Mouse (Mus musculus) skeletal muscle tissue, adult 2 months (tissue): ENCODE measurements around the gene Znrf2.
A peak's percentile ranks its signal among the peaks of the same experiment; 100 is the strongest.

Experiments used
- DNase-seq: peaks from one replicate; pipeline ENCODE4 v3.0.0-alpha.2; 2012; ENCODE audit warnings: low read depth, low spot score

Gene Znrf2

DNA sequence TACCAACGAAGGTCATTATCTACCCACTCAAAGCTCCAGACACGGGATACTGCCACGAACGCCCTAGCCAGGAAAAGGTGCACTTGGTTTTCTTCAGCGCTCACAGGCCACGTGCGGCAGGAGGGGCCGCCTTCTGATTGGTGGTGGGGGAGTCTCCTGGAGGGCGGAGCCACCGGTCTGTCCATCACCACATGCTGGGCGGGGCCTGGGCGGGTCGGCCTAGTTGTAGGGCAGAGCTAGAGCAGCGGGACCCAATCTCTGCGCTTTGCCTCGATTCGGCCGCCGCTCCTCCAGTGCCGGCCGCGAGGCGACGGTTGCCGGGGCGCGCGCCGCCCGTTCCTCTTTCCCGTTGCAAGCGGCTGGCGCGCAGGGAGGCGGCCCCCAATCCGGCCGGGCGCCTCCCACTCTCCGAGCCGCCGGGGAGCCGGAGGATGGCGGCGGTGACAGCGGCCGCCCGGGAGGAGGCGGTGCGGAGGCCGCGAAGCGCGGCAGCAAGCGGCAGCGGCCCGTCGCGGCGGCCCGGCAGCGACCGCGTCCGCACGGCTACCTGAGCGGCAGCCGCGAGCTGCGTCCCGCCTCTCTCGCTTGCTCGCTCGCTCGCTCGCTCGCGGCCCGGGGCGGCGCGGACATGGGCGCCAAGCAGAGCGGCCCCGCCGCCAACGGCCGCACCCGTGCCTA, at the start of gene Znrf2:
Gene Znrf2 (plus strand): TSS at position 529 of the 678 bp plus-strand sequence.
- peak; percentile 97 for DNase-seq

DNA sequence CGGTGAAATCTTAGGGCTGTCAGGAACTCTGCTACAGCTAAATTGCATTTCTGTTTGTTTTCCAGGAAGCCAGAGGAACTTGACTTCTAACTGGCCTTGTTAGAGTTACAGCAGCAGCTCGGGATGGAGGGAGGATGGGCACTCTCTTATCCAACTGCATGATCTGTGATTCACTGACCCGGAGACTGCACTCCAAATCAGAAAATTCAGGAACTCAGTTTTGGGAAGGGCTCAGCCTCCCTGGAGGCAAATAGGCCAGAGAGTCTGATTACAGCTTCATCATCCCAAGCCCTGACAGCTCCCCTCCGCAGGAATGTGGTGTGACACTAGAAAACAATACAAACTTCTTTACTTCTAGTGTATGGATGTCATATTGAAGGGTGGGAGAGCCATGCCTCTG, 49.0 kb upstream of the Znrf2 start:
- DNase-seq, result no peak

DNA sequence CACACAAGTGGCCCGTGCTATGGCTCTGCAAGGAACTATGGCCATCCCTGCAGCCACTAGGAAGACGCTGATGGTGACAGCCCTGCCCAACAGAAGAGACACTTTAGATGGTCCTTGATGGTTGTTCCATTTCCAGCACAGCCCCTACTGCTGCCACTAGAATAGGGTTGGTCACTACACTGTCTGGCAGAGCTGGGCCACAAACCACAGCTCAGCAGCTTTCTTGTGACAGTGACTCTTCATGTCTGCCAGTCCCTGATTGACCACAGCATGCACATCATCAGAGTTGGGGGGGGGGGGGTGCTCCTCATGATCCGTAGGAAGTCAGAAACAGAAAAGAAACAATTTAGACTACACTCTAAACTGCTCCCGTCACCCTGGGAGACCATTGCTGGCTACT, 46.0 kb upstream of the Znrf2 start:
- no peak for DNase-seq

DNA sequence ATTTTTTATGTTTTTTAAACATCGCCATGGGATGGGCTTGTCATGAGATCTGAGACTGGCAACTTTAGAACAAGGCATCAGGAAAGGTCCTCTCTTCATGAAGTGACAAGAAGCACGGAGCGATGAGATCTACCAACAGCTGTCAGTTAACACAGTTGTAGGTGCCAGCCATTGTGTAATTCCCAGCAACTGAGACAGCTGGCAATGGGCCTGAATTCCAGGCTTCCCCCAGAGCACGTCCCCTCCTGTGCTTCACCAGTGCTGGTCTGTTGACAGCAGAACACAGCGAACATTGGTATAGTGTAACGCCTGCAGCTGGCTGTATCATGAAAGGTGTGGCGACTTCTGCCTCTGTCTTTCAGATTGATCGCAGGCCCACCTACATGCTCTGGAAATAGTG, 45.5 kb upstream of the Znrf2 start:
- DNase-seq, result peak; percentile 68

DNA sequence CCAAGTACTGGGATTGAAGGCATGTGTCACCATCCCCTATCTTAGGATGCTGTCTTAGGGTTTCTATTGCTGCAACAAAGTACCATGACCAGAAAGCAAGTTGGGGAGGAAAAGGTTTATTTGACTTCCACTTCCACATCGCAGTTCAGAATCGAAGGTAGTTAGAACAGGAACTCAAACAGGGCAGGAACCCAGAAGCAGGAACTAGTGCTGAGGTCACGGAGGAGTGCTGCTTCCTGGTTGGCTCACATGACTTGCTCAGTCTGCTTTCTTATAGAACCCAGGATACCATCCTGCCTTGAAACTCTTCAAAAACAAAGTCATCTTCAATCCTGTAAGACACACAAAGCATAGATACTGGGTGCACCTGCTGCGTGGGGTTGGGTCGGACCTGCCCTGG, 44.6 kb upstream of the Znrf2 start:
- DNase-seq, result no peak

DNA sequence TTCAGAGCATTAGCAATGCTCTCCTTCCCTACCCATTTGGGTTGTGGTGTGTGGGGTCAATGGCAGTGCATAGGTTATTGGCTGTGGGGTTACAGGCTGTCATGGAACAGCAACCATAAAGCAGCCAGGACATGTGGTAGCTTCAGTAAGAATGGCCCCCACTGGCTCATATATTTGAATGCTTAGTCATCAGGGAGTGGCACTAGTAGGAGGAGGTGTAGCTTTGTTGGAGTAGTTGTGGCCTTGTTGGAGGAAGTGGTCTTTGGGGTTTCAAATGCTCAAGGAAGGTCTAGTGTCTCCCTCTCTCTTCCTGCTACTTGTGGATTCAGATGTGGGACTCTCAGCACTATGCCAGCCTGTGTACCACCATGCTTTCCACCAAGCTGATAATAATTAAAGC, 41.0 kb upstream of the Znrf2 start:
- no peak for DNase-seq

DNA sequence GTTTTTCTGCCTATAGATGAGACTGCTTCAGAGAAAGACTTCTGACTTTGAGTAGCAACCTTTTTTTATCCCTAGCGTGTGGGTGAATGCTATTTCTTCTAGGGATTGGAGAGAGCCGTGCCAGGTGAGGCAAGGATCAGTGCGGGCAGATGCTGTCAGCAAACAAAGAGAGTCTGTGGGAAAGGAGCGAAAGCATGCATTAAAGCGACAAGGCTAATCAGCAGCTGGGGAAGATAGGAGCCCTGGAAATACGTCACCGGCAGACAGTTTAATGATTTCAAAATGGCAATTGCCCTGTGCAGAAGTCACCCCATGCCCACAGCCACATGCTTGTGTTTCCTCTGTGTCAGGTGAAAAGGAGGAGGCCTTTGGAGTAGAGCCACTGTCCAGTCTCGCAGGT, 39.1 kb upstream of the Znrf2 start:
- no peak for DNase-seq

DNA sequence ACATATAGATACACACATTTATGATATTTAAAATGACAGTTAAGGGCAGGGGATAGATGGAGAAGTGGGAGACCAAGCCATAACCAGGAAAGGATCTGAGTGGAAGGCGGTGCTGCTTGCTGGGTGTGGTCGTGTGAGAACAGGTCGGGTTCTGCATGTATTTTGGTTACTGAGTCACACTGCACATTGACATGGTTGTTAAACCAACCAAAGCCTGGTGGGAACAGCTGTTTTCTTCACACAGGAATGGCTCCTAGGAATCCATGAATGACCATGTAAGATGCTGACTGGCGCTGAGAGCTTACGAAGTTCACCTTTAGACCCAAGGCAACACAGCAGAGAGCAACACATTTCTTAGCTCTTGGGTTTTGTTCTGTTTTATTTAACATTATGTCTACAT, 36.7 kb upstream of the Znrf2 start:
- DNase-seq, result no peak

DNA sequence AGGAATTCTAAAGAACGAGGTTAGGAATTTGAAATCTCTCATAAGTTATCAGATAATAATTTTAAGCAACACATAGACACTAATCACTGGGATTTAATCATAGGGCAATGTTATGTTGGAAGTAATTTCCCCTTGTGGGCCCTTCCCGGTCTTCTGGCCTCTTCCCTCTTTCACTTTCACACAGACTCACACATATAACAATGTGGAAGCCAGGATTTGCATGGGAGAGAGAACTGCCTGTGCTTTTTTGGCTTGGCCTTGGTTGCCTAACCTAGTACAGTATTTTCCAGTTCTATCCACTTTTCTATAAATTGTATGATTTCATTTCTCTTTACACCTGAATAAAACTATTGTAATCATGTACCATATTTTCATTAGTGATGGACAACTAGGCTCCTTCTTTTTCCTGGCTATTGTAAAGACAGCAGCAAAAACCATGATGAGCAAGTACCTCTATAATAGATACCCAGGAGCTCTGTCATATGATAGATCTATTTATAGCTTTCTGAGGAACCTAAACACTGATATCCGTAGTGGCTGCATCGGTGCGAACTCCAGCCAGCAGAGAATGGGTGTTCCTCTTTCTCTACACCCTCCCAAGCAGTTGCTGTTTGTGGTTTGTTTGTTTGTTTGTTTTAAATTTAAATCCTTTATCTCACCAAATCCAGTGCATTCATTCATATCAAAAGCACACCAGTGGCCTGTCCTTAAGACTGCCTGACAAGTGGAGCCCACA, 36.0 kb upstream of the Znrf2 start:
- DNase-seq, result peak; percentile 11

DNA sequence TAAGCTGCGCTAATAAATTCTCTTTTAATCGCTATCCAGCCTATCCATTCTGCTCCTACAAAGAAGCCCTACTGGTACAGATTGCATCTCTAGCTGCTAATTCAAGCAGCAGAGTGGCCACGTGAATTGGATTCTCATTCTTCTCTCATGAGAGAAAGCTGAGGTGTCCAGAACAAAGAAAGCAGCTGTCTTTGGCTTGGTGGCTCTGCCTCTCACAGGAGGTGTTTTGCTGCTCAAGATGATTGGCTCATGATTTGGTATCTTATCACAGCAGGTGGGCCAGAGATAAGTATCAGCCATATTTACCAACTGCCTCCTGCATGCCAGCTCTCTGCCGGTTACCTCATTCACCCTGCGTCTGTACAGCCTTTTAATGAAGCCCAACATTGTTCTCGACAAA, 34.8 kb upstream of the Znrf2 start:
- DNase-seq, result no peak

DNA sequence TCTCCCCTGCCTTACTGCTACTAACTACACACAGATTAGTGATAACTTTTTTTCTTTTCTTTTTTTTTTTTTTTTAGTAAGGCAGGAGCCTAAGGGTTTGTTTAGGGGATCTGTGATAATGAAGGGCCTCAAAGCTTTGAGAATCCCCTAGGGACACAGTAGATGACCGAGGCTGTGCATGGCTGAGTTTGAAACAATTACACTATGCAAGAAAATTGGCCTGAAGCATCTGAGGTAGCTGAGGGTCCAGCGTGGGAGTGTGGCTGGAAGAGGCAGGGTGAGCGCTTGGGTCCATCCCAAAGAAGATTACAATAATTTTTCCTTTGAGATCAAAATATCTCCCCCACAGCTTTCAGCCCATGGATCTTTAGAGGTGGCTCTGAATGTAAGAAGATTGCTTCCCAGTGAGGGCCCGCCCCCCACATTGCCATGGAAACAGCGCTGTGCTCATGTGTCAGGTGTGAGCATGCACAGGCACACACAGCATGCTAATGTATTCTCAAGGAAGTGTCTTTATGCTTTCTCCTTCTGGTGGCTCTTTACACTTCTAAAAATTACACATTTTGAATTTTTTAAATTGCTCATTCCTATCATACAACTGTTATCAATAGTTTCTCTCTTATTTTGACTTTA, 31.5 kb upstream of the Znrf2 start:
- DNase-seq, result no peak

DNA sequence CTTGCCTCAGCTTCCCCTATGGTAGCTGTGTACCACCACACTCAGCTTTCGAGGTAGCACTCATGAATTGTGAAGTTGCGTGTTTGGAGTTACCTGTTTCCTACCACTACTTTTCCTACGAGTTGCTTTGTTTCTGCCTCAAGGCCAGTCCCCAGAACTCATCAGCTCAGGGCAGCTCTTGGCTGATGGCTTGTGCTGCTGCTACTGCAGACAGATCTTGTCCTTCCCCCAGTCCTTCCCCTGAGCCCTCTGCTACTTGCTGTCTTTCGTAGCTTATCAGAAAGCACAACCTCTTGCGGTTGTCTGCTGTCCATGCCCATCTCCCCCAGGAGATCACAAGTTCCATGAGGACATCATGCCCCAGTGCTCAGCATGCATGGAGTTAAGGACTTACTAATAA, 29.9 kb upstream of the Znrf2 start:
- no peak for DNase-seq

DNA sequence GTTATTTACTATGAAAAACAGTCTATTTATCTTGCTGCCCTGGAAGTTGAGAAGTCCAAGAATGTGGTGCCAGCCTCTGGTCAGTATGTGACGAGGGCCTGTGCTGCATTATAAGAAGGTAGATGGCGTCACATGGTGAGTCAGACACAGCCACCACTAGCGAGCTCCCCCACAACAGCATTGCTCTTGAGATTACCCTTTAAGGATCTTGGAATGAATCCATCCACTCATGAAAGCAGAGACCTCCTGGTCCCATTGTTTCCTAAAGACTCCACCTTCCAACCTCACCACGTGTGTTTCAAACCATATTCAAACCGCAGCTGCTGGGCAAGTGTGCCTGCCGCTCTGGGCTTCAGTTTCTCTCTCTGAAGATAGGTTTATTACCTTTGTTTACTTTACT, 28.2 kb upstream of the Znrf2 start:
- no peak for DNase-seq

DNA sequence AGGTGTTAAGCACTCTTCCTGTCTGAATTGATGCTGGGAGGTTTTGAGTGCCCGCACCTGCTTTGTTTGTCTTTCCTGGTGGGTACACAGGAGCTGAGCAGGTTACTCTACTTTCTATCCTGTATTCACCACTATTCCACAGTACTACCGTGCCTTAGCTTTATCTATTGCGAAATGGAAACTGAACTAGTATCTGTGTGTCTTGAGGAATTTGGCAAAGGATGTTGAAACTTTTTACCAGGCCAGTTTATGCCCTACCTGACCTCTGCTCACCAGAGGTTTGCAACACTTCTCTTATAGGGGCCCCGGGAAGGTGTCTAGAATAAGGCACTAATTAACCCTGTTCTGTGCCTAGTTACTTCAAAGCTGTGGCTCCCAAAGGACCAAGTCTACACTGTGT, 27.6 kb upstream of the Znrf2 start:
- no peak for DNase-seq

DNA sequence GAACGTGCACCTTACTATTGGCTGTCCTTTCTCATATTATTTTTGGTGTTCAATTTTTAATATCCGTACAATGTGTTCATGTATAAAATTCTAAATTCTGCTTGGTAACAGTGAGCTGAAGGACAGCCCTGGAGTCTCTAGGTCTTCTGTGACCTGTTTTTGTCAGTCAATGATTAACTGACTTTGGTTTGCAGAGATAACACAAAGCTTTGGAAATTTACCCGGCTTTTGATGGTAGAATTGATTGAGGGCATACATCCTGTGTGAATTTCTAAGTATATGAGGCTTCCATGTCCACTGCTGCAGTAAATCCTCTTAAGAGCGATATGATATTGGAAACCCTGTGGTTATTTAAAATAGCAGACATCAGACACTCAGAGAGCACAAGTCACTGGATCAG, 26.6 kb upstream of the Znrf2 start:
- DNase-seq, result no peak

DNA sequence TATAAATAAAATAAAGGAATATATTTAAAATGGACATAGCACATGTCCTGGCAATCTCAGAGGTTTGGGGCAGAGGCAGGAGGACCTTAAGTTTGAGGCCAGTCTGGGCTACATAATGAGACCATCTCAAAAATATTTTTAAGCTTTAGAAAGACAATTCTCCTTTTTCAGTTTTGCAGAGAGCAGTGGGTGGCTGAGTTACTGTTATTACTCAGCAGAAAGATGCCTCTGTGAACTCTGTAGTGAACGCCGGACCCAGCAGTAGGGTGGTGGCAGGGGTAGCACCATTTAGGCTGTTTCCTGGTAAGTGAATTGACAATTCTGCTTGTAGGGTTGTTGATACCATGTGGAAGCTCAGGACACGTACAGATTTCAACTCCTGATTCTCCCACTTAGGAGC, 22.9 kb upstream of the Znrf2 start:
- DNase-seq, result no peak

DNA sequence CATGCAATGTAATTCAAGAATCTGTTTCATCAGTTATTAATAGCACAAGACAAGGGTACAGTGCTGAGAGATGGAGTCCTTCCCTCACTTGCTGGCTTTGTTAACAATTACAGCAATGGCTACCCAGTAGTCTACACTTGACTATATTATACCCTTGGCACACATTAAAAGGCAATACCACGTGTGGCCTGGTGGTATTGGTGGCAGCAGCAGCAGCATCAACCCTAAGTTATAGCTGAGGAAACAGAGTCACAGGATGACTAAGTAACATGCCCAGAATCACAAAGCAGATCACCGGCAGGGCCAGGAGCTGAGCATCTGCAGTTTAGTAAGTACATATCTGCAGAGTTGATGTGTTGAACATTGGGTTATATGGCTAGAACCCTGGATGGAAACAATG, 22.3 kb upstream of the Znrf2 start:
- DNase-seq, result no peak

DNA sequence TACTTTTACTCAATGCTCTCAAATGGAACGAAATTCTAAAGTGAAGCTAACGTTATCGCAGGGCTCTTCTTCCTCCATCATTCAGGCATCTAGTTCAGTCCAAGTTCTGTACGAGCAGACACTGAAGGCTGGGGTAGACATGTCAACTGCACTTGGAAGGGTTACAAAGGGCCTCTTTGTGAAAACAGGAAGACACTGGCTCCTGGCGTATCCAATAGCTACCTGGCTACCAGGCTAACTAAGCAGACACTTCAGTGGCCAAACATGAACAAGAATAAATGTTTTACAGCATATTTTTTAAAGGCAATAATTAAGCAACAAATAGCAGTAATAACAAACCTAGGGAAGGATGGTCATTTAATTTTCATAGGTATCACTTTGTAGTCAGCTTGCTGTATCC, 21.7 kb upstream of the Znrf2 start:
- DNase-seq, result no peak

DNA sequence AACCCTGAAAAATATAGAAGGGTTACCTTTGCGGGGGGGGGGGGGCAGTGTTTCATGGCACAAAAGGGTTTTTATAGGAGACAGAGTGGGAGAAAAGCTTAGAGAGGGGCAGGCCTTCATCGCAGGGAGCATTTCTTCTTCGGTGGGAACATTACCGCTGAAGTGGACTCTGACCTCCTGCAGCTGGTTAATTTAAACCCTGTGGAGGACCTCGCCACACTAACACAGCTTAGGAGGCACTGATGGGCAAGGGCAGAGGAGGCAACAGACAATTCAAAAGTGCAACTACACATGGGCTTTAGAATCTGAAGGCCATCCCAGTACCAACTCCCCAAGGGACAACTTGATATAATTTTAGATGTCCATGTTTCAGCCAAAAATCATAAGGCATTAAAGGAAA, 20.7 kb upstream of the Znrf2 start:
- no peak for DNase-seq

DNA sequence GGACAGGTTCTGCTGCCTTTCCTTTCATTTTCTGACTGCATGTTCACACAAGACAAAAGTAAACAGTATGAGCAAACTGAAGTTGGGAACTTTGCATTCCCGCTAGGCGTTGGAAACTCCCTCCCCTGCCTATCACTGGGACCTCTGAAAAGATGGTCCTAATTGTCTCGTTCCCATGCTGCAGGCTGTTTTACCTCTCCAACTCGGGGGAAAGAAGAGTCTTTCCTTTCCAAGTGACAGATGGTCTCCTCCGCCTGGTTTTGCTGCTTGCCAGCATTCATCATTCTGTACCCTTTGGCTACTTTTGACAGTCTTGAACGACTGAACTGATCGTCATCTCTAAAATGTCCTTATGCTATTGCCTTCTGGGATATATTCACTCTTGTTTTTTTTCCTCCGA, 14.4 kb upstream of the Znrf2 start:
- no peak for DNase-seq

DNA sequence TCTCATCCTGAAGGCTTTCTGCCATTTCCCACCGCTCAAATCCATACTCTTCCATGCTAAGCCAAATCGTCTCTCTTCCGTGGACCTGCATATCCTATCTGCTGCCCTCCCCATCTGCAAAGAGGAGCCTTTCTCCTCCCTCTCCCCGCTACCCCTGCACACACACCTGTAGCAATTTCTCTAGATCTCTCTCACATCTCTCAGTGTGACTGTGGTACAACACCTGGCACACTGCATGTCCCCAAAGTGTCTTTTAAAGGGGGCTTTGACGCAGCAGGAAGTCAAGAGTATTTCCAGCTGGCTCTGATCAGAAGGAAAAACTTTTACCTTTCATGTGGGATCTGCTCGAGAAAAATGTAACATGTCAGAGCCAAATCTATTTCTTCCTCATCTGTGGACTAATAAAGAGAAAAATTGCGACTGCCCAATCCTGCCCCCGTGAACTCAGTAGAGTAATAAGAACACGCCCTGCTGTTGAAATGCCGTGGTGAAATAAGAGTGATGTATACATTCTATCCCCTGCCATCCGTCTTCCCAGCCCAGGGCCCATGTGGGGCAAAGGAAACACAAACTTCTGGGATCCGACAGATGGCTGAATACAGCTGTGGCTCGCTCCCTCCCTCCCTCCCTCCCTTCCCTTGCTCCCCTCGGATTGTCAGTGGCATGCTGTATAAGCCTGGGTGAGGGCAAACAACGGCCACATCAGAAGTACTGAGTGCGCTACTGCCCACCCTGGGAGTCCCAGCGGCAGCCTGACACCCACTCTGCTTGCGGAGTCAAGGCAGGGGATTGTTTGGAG, 12.5 kb upstream of the Znrf2 start:
- no peak for DNase-seq

DNA sequence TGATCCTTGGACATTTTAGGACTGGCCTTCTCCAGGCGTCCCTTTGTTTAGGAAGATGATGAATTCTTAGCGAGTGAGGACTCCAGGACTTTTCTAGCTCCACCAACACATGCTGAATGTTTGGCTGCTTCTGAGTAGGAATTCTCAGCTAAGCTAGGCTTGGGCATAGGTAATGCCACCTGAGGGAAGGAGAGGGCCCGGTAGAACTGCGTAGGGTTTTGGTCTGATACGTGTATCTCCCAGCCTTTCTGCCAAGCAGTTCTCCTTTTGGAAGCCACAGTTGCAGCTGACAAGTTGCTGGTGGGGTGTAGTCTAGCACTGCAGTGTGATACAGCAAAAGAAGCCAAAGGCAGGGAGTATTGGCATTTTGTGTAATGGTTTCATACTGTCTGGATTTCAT, 10.9 kb upstream of the Znrf2 start:
- no peak for DNase-seq
